Mouse (Mus musculus) kidney, adult 2 months (tissue): ENCODE data around the gene Zfhx2.

ENCODE experiments used
- CTCF ChIP-seq: fragments of 200-500 bp; conservative IDR thresholded peaks from 2 replicates; pipeline ENCODE4 v1.5.1; 2011; ENCODE audit warnings: low read depth, mild to moderate bottlenecking, control low read depth, low read length, moderate library complexity, mixed read lengths; ENCODE audit not compliant: insufficient read depth, insufficient read length
- POLR2A ChIP-seq: fragments of 200-500 bp; IDR thresholded peaks from one replicate; pipeline ENCODE4 v1.6.1; 2011; ENCODE audit warnings: low read depth, low read length, control low read depth

GRCm38 (mm10) chr14:55055167-55055834 is 36.8 kb downstream of the Zfhx2 start:
- TF ChIP-seq POLR2A (no peak), CTCF (no peak)
